Mouse (Mus musculus) G1E (cell line): ENCODE data around the gene Dennd1a. TPM values are rescaled to one million over a fixed set of nuclear protein-coding genes. Genes with fewer than 3 reads are reported as not detected.
A peak's percentile ranks its signal among the peaks of the same experiment; 100 is the strongest.

Experiments used
- ATAC-seq: 2 replicates; pipeline ENCODE4 v1.8.0; 2016; ENCODE audit warnings: mild to moderate bottlenecking; ENCODE audit not compliant: insufficient number of reproducible peaks, poor library complexity, low FRiP score, severe bottlenecking; ENCODE audit errors: extremely low read depth
- DNase-seq: peaks from one replicate; pipeline ENCODE4 v3.0.0; 2012; ENCODE audit warnings: low spot score
- H3K27me3 ChIP-seq: 2 replicates; pipeline ENCODE4 v1.6.1; 2012; ENCODE audit warnings: mild to moderate bottlenecking, low read length, inconsistent platforms; ENCODE audit not compliant: insufficient read depth
- H3K36me3 ChIP-seq: replicated peaks from 2 replicates; pipeline ENCODE3; 2012; ENCODE audit warnings: mild to moderate bottlenecking, inconsistent platforms
- H3K4me1 ChIP-seq: 2 replicates; pipeline ENCODE4 v1.6.1; 2012; ENCODE audit warnings: low read depth, low read length, inconsistent platforms, mixed read lengths; ENCODE audit not compliant: insufficient read depth
- H3K4me3 ChIP-seq: 2 replicates; pipeline ENCODE4 v1.5.1; 2012; ENCODE audit warnings: low read depth, mild to moderate bottlenecking, inconsistent platforms, low read length, moderate library complexity, mixed read lengths
- H3K9me3 ChIP-seq: replicated peaks from 2 replicates; pipeline ENCODE4 v1.6.1; 2012; ENCODE audit warnings: inconsistent platforms
- CTCF ChIP-seq: IDR thresholded peaks from 2 replicates; pipeline ENCODE4 v1.5.1; 2012; ENCODE audit warnings: low read depth, low read length, inconsistent platforms, mixed read lengths
- GATA1 ChIP-seq: IDR thresholded peaks from 2 replicates; pipeline ENCODE4 v1.6.1; 2012; ENCODE audit warnings: borderline replicate concordance, low read length, inconsistent platforms, mixed read lengths
- GATA2 ChIP-seq: IDR thresholded peaks from 2 replicates; pipeline ENCODE4 v1.6.1; 2012; ENCODE audit warnings: low read depth, low read length, inconsistent platforms, borderline replicate concordance
- POLR2AphosphoS5 ChIP-seq: IDR thresholded peaks from 2 replicates; pipeline ENCODE4 v1.6.1; 2012; ENCODE audit warnings: low read depth, low read length, inconsistent platforms; ENCODE audit not compliant: insufficient replicate concordance
- TAL1 ChIP-seq: conservative IDR thresholded peaks from 2 replicates; pipeline ENCODE4 v1.6.1; 2012; ENCODE audit warnings: low read depth, low read length, inconsistent platforms, mixed read lengths
- polyA plus RNA-seq: library from polyadenylated mRNA; stranded (reverse); fragments of >175 nt; gene quantifications from 2 replicates; pipeline ENCODE4 v1.2.3, GENCODE M21; 2012
- total RNA-seq, 2 experiments: library from RNA; stranded (forward) in 1 of 2; stranded (reverse) in 1 of 2; fragments of 200-1000 nt in 1 of 2; fragments of >200 nt in 1 of 2; fragmentation: Nextera tagmentation in 1 of 2; gene quantifications; 2 replicates each; pipeline ENCODE4 v1.2.3; 2014 to 2017

Dennd1a gene
- total and polyA plus RNA-seq, 3 experiments, result 25.5 to 78.7 (median 71.0) TPM

GRCm38 (mm10) chr2:38204696-38205095 is 82.5 kb downstream of the Dennd1a start:
- TF ChIP-seq POLR2AphosphoS5, result no peak
- TF ChIP-seq GATA2, result no peak
- no peak for TF ChIP-seq GATA1
- TF ChIP-seq CTCF, result no peak
- TF ChIP-seq TAL1, result no peak
- no peak for ATAC-seq
- DNase-seq, result no peak
- no peaks in the 10 kb centered on the region for H3K27me3 ChIP-seq
- H3K4me1 ChIP-seq, result peaks cover 8% of the 10 kb centered on the region; the same call in 1 of the 2 replicates
- H3K36me3 ChIP-seq, result peaks cover 11% of the 10 kb centered on the region
- H3K9me3 ChIP-seq, result 0 out of 2 replicates have a peak, but pooled peaks cover 2% of the 10 kb centered on the region
- H3K4me3 ChIP-seq, result no peak overlapping the region

GRCm38 (mm10) chr2:38198072-38198471 is 89.1 kb downstream of the Dennd1a start:
- no peak overlapping the region for H3K4me3 ChIP-seq
- H3K4me1 ChIP-seq, result peaks cover 39% of the 10 kb centered on the region
- peaks cover 7% of the 10 kb centered on the region for H3K36me3 ChIP-seq
- ATAC-seq (no peak), DNase-seq (no peak)
- H3K27me3 ChIP-seq, result no peaks in the 10 kb centered on the region
- TF ChIP-seq GATA2 (no peak), GATA1 (no peak), TAL1 (no peak), CTCF (no peak), POLR2AphosphoS5 (no peak)
- no peaks in the 10 kb centered on the region for H3K9me3 ChIP-seq

- TF ChIP-seq GATA2, result no peak
- no peak for TF ChIP-seq POLR2AphosphoS5
- TF ChIP-seq GATA1, result no peak
- TF ChIP-seq TAL1, result no peak
- no peak for ATAC-seq
- Histone ChIP-seq H3K27me3 (no peaks in the 10 kb centered on the region), H3K4me1 (peaks cover 51% of the 10 kb centered on the region), H3K9me3 (no peaks in the 10 kb centered on the region), H3K36me3 (peaks cover 7% of the 10 kb centered on the region), H3K4me3 (no peak overlapping the region)
- DNase-seq, result no peak
Measured at GRCm38 (mm10) chr2:38196199-38197060, 90.8 kb downstream of the Dennd1a start.

- no peaks in the 10 kb centered on the region for H3K27me3 ChIP-seq
- H3K4me3 ChIP-seq, result no peak overlapping the region
- ATAC-seq (no peak), DNase-seq (no peak)
- TF ChIP-seq CTCF, result no peak
- TF ChIP-seq TAL1, result no peak
- no peak for TF ChIP-seq GATA1
- no peak for TF ChIP-seq GATA2
- no peak for TF ChIP-seq POLR2AphosphoS5
- peaks cover 3% of the 10 kb centered on the region for H3K36me3 ChIP-seq
- H3K4me1 ChIP-seq, result peaks cover 73% of the 10 kb centered on the region
- H3K9me3 ChIP-seq, result no peaks in the 10 kb centered on the region
Measured at GRCm38 (mm10) chr2:38192007-38192406, 95.2 kb downstream of the Dennd1a start.

- no peak for DNase-seq
- H3K4me3 ChIP-seq, result no peak overlapping the region
- no peaks in the 10 kb centered on the region for H3K27me3 ChIP-seq
- no peaks in the 10 kb centered on the region for H3K9me3 ChIP-seq
- TF ChIP-seq CTCF (no peak), GATA2 (no peak), GATA1 (no peak), TAL1 (peak; percentile 55), POLR2AphosphoS5 (no peak)
- H3K36me3 ChIP-seq, result peaks cover 3% of the 10 kb centered on the region
- H3K4me1 ChIP-seq, result peaks cover 72% of the 10 kb centered on the region
- peak; percentile 28; the same call in 1 of the 2 replicates for ATAC-seq
Measured at GRCm38 (mm10) chr2:38191601-38192000, 95.6 kb downstream of the Dennd1a start.

GRCm38 (mm10) chr2:38186438-38186837 is 100.8 kb downstream of the Dennd1a start:
- H3K4me3 ChIP-seq, result no peak overlapping the region
- H3K4me1 ChIP-seq, result peaks cover 61% of the 10 kb centered on the region
- H3K36me3 ChIP-seq, result peaks cover 7% of the 10 kb centered on the region
- no peak for DNase-seq
- H3K9me3 ChIP-seq, result peaks cover 3% of the 10 kb centered on the region; the same call in 1 of the 2 replicates
- H3K27me3 ChIP-seq, result no peaks in the 10 kb centered on the region
- no peak for ATAC-seq
- TF ChIP-seq TAL1 (no peak), POLR2AphosphoS5 (no peak), GATA2 (no peak), CTCF (no peak)
